Mouse (Mus musculus): Measurements from ENCODE around the gene Paqr7. TPM values are rescaled to one million over a fixed set of nuclear protein-coding genes. Genes with fewer than 3 reads are reported as not detected.
A peak's percentile ranks its signal among the peaks of the same experiment; 100 is the strongest.

Paqr7 gene
- polyA plus RNA-seq, 1 experiment from 2014 or later: 4.1 TPM

DNA sequence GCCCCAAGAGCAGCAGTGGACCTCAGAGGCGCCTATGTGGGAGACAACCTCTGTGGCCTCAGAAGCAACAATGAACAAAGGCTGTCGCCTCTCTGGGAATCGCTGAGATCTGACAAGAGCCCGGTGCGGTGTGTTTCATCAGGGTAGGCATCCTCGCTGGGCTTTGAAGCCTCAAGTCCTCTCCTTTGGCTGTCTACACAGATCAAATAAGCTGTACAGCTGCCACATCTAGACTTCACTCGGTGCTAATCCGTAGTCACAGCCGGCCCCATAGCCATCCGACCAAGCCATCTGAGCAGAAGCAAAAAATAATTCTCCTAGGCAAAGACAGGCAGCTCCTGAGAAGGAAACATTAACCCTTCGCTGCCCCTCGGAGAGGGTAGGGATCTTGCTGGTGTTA, 30.7 kb upstream of the Paqr7 start:
- Histone ChIP-seq H3K4me3 (no peak overlapping the region), H3K9ac (no peak overlapping the region), H3K9me3 (no peaks in the 10 kb centered on the region), H3K27ac (no peak overlapping the region), H3K4me1 (peaks cover 17% of the 10 kb centered on the region), H3K27me3 (no peaks in the 10 kb centered on the region), H3K36me3 (peaks cover 2% of the 10 kb centered on the region; the same call in 1 of the 2 replicates), H3K4me2 (replicated peaks) (no peak overlapping the region)
- ATAC-seq (ENCODE audit: low FRiP score, low read depth): no peak
- 42% methylated on average over 12 of the region's 12 CpGs for WGBS

- Histone ChIP-seq H3K4me3 (no peak overlapping the region), H3K9ac (no peak overlapping the region), H3K36me3 (peaks cover 9% of the 10 kb centered on the region), H3K4me1 (peaks cover 20% of the 10 kb centered on the region), H3K27ac (no peak overlapping the region), H3K9me3 (no peaks in the 10 kb centered on the region), H3K4me2 (replicated peaks) (peak overlapping the region; percentile 96), H3K27me3 (no peaks in the 10 kb centered on the region)
- ATAC-seq (ENCODE audit: low FRiP score, low read depth): no peak
- WGBS: 74% methylated on average over 11 of the region's 11 CpGs
These were observed 29.9 kb upstream of the Paqr7 start for GRCm38 (mm10) chr4:134466381-134467262.

DNA sequence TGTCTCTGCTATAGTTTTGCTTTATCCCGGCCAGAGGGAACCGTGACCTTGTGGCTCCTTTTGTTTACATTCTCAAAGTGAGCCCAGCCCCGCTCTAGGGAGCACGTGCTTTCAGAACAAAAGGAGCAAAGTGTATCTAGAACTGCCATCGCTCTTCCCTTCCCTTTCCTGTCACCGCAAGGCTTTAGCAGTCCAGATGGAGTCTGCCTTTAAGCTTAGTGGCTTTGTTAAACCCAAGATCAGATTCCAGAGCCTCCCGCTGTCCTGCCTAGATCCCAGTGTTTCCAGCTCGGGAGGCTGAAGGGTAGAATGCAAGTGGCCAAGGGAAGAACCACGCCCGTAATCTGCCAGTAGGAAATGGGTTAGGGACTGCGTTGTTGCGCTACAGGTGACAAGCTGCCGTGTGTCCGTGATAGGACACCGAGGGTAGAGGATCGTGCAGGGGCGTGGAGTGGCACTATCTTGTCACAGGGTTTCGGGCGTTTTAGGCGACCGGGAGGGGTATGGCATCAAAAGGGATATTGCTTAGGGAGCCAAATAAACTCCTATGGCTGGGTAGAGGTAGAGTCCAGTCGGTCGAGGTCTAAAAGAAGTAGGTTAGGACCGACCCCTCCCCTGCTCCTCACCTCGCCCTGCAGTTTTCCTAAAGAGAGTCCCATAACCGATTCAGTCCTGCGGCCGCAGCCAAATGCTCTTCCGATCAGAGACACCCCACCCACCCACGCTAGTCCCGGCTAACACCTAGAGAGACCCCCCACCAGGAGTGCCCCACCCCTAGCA, 28.9 kb upstream of the Paqr7 start:
- peak; percentile 26; the same call in 1 of the 2 replicates for ATAC-seq (ENCODE audit: low FRiP score, low read depth)
- peak overlapping the region; percentile 10; the same call in 1 of the 2 replicates for H3K27ac ChIP-seq
- WGBS: under 1% methylated on average over 31 of the region's 31 CpGs
- peak overlapping the region; percentile 96 for H3K4me2 ChIP-seq (replicated peaks)
- H3K4me3 ChIP-seq: peak overlapping the region; percentile 93
- peaks cover 20% of the 10 kb centered on the region for H3K4me1 ChIP-seq
- peaks cover 18% of the 10 kb centered on the region for H3K36me3 ChIP-seq
- H3K27me3 ChIP-seq: no peaks in the 10 kb centered on the region
- H3K9ac ChIP-seq: peak overlapping the region; percentile 69
- H3K9me3 ChIP-seq: no peaks in the 10 kb centered on the region

- peaks cover 23% of the 10 kb centered on the region for H3K36me3 ChIP-seq
- 1% methylated on average over 31 of the region's 31 CpGs for WGBS
- H3K4me1 ChIP-seq: peaks cover 20% of the 10 kb centered on the region
- peak within 1 kb of the TSS; percentile 93 for H3K9ac ChIP-seq
- peak; percentile 96 for ATAC-seq (ENCODE audit: low FRiP score, low read depth)
- peak within 1 kb of the TSS; percentile 96 for H3K4me2 ChIP-seq (replicated peaks)
- H3K27ac ChIP-seq: peak within 1 kb of the TSS; percentile 87
- H3K9me3 ChIP-seq: no peaks in the 10 kb centered on the region
- H3K4me3 ChIP-seq: peak within 1 kb of the TSS; percentile 93
- no peaks in the 10 kb centered on the region for H3K27me3 ChIP-seq
These were observed 28.3 kb upstream of the Paqr7 start, which contains the start of gene Stmn1 for GRCm38 (mm10) chr4:134468215-134468575. TSS of gene Stmn1 (plus strand) at chr4:134468320.

DNA sequence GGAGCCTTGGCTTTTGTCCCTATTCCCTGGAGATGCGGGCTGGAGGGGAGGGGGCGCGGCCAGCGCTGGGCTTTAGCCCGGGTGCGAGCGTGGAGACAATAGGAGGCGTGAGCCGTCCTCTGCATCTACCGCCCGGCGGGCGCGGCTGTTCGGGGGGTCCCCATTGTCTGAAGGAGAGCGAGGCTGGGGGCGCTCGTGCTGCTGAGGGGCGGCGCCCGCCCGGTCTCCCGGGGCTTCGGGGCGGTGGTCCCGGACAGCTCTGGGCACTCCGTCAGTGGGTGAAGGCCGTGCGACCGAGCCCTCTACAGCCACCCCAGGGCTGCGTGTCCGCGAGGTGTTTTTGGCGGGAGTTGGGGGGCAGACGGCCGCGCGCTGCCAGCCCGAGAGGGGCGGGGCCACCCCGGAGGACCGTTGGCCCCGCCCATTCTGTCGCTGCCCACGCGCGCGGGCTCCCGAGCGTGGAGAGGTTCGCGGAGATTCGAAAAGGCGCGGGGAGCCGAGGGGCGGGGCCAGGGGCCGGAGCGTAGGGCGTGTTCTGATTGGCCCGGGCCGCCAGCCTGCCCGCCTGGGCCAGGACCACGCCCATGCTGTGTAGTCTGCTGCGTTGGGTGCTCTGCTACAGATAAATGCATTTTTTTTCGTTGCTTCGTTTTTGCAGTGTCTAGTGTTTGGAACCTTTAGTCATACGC, 27.8 kb upstream of the Paqr7 start:
- peak; percentile 85 for ATAC-seq (ENCODE audit: low FRiP score, low read depth)
- WGBS: under 1% methylated on average over 58 of the region's 68 CpGs
- Histone ChIP-seq H3K4me1 (peaks cover 20% of the 10 kb centered on the region), H3K27ac (peak overlapping the region; percentile 87), H3K9me3 (no peaks in the 10 kb centered on the region), H3K4me3 (peak overlapping the region; percentile 93), H3K9ac (peak overlapping the region; percentile 93), H3K36me3 (peaks cover 25% of the 10 kb centered on the region), H3K27me3 (no peaks in the 10 kb centered on the region), H3K4me2 (replicated peaks) (peak overlapping the region; percentile 96)

GRCm38 (mm10) chr4:134469341-134469796, 27.1 kb upstream of the Paqr7 start:
- H3K4me1 ChIP-seq: peaks cover 23% of the 10 kb centered on the region
- peaks cover 31% of the 10 kb centered on the region for H3K36me3 ChIP-seq
- H3K9ac ChIP-seq: peak overlapping the region; percentile 93
- H3K27me3 ChIP-seq: no peaks in the 10 kb centered on the region
- peak overlapping the region; percentile 96 for H3K4me2 ChIP-seq (replicated peaks)
- WGBS: 22% methylated on average over 6 of the region's 6 CpGs
- no peak for ATAC-seq (ENCODE audit: low FRiP score, low read depth)
- H3K4me3 ChIP-seq: peak overlapping the region; percentile 93
- no peak overlapping the region for H3K27ac ChIP-seq
- H3K9me3 ChIP-seq: no peaks in the 10 kb centered on the region

GRCm38 (mm10) chr4:134469985-134470384, 26.5 kb upstream of the Paqr7 start:
- 74% methylated on average over 3 of the region's 3 CpGs for WGBS
- H3K36me3 ChIP-seq: peaks cover 37% of the 10 kb centered on the region
- no peak for ATAC-seq (ENCODE audit: low FRiP score, low read depth)

GRCm38 (mm10) chr4:134471469-134471868, 25.0 kb upstream of the Paqr7 start:
- Histone ChIP-seq H3K4me3 (no peak overlapping the region), H3K27me3 (no peaks in the 10 kb centered on the region), H3K27ac (no peak overlapping the region), H3K4me2 (replicated peaks) (peak overlapping the region; percentile 96; the same call in 1 of the 2 replicates), H3K9me3 (no peaks in the 10 kb centered on the region), H3K9ac (no peak overlapping the region), H3K4me1 (peaks cover 23% of the 10 kb centered on the region), H3K36me3 (peaks cover 52% of the 10 kb centered on the region)
- ATAC-seq (ENCODE audit: low FRiP score, low read depth): no peak

More at GRCm38 (mm10) chr4:134469985-134470384, 26.5 kb upstream of the Paqr7 start:
- H3K4me1 ChIP-seq: peaks cover 23% of the 10 kb centered on the region
- H3K4me2 ChIP-seq (replicated peaks): peak overlapping the region; percentile 96
- H3K4me3 ChIP-seq: peak overlapping the region; percentile 93
- H3K9ac ChIP-seq: peak overlapping the region; percentile 93
- H3K27me3 ChIP-seq: no peaks in the 10 kb centered on the region
- no peak overlapping the region for H3K27ac ChIP-seq
- no peaks in the 10 kb centered on the region for H3K9me3 ChIP-seq

DNA sequence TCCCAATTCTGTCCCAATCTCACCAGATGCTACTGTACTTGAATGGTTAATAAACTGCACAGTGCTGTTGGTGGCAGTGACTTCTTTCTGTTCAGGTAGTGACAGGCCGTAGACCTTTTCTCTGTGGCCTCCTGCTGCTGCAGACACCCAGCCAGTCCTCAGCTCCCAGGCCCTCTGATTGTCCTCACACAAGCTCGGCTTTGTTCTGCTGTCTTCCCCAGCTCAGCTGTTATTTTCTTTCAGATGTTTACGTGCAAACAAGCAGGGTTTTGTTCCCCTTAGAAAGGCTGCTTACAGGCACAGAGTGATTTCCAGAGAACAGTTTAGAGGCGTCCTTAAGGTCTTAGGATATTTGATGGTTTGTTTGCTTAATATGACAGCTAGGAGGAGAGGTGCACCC, 22.7 kb upstream of the Paqr7 start:
- Histone ChIP-seq H3K27ac (no peak overlapping the region), H3K4me3 (no peak overlapping the region), H3K4me1 (peaks cover 19% of the 10 kb centered on the region), H3K9me3 (no peaks in the 10 kb centered on the region), H3K9ac (no peak overlapping the region), H3K27me3 (no peaks in the 10 kb centered on the region), H3K36me3 (peaks cover 57% of the 10 kb centered on the region), H3K4me2 (replicated peaks) (no peak overlapping the region)
- WGBS: 79% methylated on average over 4 of the region's 4 CpGs
- no peak for ATAC-seq (ENCODE audit: low FRiP score, low read depth)

- H3K36me3 ChIP-seq: peaks cover 57% of the 10 kb centered on the region
- peaks cover 19% of the 10 kb centered on the region for H3K4me1 ChIP-seq
- H3K27ac ChIP-seq: no peak overlapping the region
- no peaks in the 10 kb centered on the region for H3K9me3 ChIP-seq
- no peak overlapping the region for H3K4me2 ChIP-seq (replicated peaks)
- H3K4me3 ChIP-seq: no peak overlapping the region
- ATAC-seq (ENCODE audit: low FRiP score, low read depth): no peak
- 69% methylated on average over 8 of the region's 8 CpGs for WGBS
- H3K9ac ChIP-seq: no peak overlapping the region
- H3K27me3 ChIP-seq: no peaks in the 10 kb centered on the region
These were observed 22.3 kb upstream of the Paqr7 start for GRCm38 (mm10) chr4:134474240-134474639.

GRCm38 (mm10) chr4:134476899-134477298, 19.6 kb upstream of the Paqr7 start:
- Histone ChIP-seq H3K4me2 (replicated peaks) (no peak overlapping the region), H3K9ac (no peak overlapping the region), H3K27ac (no peak overlapping the region), H3K4me3 (no peak overlapping the region), H3K9me3 (no peaks in the 10 kb centered on the region), H3K36me3 (peaks cover 46% of the 10 kb centered on the region), H3K27me3 (no peaks in the 10 kb centered on the region), H3K4me1 (0 out of 2 replicates have a peak, but pooled peaks cover 5% of the 10 kb centered on the region)
- WGBS: 90% methylated on average over 8 of the region's 8 CpGs
- ATAC-seq (ENCODE audit: low FRiP score, low read depth): no peak

Data from limb, embryonic 13.5 days (tissue).